Mouse (Mus musculus) layer of hippocampus, postnatal 36 days (tissue): Measurements from ENCODE around the gene Ctr9. TPM values are rescaled to one million over a fixed set of nuclear protein-coding genes. Genes with fewer than 3 reads are reported as not detected.

Source experiments
- DNase-seq, 2 experiments: peaks; one replicate each; pipeline ENCODE4 v3.0.0; 2022
- total RNA-seq, 2 experiments: library from RNA; stranded (reverse); gene quantifications; 2 replicates each; pipeline ENCODE4 v1.2.3; 2021

The Ctr9 gene
- total RNA-seq, 2 experiments from 2014 or later, result 50.0 to 56.7 TPM

DNA sequence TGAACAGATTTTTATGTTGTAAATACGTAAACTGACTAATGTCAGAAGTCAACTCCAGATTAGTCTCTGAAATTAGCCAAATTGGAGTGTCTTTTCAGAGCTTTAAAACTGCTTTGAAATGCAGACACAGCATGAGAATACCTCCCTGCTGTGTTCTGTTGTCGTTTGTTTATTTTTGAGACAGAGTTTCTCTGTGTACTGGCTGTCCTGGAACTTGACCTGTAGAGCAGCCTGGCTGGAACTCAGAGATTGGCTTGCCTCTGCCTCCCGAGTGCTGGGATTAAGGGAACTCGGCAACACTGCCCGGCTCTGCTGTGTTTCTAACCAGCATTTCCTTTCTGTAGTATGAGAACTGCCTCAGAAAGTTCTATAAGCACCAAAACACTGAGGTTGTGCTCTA is 20.2 kb downstream of the Ctr9 start:
- DNase-seq, result no peak

DNA sequence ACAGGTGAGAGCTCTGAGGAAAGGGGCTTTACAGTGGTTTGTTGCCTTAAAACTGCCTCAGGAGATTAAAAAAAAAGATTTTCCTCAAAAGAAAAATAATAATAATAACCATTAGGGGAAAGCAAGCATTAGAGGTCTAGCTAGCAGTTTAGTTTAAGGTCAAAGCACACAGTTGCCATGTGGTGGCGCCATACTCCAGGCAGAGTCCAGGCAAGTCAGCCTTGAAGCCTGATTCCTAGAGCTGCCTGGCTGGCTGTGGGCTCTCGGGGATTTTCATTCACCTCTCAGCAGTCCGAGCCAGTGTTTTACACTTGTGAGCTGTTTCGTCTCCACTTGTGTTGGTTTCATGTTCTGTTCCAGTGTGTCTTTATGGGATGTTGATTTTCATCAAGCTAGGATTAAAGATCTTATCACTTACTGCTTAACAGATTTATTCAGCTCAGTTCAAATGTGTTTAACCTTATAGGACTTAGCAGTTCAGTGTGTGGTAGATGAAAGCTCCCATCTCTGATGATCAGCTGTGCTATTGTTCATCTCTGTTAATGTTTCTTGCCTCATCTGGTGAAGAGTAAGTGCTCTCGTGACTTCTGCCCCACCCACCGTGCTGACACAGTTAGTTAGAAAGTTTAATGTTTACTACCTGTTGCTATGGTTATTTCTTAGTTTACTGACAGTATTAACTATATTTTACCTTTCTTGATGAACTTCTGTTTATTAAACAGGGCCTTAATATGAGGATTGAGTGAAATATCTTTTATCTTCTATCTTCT is 21.1 kb downstream of the Ctr9 start:
- DNase-seq, result peak; percentile 37 to 40

DNA sequence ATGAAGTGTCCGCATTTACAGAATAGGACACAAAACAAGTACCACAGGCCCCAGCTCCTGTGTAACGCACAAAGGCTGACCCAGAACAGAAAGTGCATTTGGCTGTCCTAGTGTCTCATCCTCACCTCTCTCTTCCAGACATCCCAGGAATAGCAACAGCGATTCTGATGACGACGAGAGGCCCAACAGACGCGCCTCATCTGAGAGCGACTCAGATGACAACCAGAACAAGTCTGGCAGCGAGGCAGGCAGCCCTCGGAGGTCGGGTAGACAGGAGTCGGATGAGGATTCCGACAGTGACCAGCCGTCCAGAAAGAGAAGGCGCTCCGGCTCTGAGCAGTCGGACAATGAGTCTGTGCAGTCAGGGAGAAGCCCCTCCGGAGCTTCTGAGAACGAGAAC is 26.5 kb downstream of the Ctr9 start:
- DNase-seq, result no peak

DNA sequence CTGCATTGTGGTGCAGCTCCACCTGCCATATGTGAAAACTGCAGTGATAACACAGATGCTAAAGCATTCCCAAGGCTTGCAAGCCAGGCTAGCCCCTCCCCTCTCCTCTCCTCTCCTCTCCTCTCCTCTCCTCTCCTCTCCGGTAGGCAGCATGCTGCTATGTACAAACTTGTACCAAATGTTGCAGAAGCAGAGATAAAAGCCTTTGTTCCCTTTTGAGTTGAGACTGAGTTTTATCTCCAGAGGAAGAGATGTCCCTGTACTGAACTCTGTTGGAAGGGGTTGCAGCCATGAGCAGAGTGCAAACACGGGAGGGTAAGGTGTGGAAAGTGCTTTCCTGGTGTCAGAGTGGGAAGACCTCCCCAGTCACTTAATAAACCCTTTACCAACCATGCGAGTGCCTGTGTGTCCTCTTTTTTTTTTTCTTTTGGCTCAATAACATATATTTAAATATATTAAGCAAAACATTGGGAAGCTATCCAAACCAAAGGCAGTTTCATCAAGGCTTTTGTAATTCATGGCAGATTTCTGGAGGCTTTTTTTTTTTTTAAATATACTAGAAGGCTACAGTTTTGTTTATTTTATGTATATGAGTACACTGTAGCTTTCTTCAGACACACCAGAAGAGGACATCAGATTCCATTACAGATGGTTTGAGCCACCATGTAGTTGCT is 27.4 kb downstream of the Ctr9 start:
- DNase-seq, result no peak

GRCm38 (mm10) chr7:111059527-111059926 is 30.8 kb downstream of the Ctr9 start:
- DNase-seq, result no peak

DNA sequence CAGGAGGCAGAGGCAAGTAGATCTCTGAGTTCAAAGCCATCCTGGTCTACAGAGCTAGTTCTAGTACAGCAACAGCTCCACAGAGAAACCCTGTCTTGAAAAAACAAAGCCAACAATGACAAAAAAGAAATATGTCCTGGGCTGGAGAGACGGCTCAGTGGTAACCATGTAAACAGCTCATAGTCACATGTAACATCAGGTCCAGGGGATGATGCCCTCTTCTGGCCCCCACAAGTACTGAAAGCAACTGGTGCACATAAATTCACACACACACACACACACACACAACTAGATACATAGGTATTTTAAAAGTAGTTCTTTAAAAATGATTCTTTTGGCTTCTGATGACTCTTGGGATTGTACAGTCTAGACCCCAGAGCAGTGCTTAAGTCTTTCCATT is 34.2 kb downstream of the Ctr9 start:
- no peak for DNase-seq

- DNase-seq, result no peak
Measured at GRCm38 (mm10) chr7:111068181-111068580, 39.4 kb downstream of the Ctr9 start.

DNA sequence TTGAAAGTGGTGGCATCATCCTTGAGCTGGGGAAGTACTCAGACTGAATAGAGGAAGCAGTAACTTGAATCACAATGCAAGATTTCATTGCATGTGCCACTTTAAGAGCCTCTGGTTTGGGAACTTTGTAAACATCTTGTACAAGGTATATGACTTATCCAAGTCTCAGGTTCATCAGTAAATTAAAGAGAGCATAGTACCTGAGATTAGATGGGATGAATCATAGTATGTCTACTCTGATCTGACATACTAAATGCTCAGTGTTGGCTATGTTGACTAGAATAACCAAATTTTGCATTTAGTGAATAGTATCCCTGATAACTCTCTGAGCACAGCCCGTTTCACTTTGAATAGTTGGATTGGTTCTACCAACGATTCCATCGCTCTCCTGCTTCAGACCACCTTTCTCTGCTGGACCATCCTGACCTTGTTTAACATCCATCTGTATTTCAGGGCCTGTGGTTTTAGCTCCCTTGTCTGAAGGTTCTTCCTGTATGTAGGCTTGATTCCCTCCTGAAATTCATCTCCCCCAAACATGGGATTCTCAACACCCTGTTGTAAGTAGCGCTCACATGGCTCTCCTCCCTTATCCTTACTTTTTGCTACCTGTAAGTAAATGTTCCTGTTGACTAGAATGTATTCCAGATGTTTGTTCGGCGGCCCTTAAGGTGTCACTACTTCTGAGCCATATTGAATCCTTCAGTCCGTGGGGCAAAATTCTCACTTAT is 40.9 kb downstream of the Ctr9 start:
- no peak for DNase-seq

DNA sequence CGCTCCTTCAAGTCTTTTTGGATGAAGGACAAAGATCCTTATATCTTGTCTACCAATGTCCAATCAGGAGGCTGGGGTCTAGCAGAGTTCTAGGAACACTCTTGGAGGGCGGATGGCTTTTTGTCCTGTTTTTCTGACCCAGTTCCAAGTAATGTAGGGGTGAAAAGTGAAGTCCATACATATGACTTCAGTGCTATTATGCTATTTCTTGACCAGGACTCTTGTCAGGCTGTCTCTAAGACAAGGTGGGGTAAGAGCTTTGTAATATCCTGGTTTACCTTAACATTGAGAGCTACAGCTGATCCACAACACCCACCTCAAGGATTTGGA is 41.4 kb downstream of the Ctr9 start:
- no peak for DNase-seq

DNA sequence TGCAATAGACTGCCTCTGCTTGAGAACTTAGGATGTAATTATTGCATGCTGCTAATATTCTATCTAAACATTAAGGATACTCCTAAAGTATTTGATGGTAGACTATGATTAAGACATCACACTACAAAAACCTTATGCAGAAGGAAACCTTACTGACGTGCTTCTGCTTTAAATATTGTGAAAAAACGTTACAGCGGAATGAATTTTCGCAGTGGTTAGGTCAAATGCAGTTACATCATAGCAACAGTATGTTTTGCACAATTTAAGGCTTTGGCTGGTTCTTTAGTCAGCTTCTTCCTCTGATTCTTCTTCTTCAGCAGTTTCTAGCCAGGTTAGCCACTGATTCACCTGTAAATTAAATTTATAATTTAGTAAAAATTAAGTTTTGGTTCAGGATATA is 43.7 kb downstream of the Ctr9 start:
- no peak for DNase-seq

DNA sequence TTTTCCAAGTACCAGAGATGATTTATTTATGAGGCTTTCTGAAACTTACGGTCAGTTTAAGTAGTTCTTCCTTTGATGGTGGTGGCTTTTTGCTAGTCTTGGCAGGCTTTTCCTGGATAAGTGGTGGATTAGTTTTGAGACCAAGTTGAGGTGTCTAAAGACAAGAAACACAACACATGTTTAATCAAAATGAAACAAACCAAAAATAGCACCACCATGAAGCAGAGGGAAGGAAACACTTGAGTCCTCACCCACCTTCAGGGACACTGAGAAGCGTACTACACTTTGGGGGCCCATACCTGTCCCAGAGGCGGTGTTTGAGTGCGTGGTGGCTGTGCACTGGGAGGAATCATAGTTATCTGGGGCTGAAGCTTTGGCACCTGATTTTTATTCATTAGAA is 46.5 kb downstream of the Ctr9 start:
- DNase-seq, result no peak

DNA sequence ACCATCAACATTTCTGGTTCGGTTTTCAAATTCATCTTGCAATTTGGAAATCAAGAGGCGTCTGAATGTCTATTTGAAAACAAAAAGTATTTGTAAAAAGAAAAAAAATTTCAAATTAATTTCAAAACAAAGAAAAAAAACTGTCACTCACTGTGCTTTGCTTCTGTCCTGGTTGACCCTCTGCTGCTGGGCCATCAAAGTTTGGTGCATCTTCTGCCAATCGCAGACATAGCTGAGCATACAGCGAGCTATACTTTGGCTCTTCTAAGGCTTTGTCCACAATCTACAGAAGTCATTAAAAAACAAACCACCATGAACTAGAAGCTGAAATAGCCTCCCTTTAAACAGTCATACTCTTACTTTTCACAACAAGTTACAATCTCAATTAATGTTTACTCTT is 49.5 kb downstream of the Ctr9 start:
- DNase-seq, result no peak

GRCm38 (mm10) chr7:111080026-111080425 is 51.3 kb downstream of the Ctr9 start:
- DNase-seq, result no peak

DNA sequence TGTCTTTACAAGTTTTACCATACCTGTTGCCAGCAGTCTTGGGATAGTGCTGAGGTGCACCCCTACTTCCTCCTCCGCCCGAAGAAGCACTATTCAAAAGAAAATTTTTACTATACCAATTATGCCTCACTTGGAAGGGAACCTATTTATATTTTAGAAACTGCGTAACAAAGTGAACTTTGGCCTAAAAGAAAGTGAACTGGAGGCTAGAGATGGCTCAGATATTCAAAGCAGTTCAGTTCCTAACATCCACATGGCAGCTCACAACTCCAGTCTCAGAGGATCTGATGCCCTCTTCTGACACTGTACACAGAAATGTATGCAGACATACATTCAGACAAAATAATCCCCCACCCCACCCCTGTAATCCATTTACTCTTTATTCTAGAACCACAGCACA is 52.1 kb downstream of the Ctr9 start:
- no peak for DNase-seq

DNA sequence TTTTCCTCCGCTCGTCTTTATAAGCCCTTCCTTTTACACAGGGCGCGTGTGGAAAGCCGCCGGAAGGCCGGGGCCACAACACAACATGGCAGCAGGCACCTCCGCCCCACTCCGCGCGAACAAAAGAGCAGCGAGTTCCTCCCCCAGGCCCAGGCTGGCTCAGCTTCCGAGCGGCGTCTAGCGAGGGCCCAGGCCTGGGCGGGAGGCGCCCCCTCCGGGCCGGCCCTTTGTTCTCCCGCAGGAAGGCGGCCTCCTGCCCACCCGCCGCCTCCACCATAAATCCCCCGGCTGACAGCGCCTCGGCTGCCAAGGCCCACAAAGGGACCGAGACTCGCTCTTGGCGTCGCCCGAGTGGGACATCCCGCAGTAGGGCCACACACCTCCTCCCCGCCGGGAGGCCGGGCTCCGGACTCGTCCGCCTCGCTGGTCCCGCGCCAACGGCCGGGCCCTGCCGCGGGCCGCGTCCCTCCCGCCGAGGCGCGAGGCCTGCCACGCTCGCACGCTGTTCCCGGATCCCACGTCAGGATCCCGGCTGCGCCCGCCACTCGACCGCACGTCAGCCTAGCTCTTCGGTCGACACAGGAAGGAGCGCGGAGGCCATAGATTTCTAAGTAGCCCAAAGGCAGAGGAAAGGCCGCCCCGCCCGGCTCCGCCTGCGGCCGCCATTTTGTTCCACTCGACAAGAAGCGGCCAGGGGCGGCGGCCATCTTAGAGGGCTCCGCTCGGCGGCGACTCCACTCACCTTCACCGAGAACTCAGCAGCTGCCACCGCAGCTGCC is 53.5 kb downstream of the Ctr9 start:
- DNase-seq, result peak; percentile 83 to 86

GRCm38 (mm10) chr7:111082822-111083732 is 54.3 kb downstream of the Ctr9 start, which contains the start of gene Eif4g2:
TSS of gene Eif4g2 (minus strand) at chr7:111083030.
- peak; percentile 99 for DNase-seq

DNA sequence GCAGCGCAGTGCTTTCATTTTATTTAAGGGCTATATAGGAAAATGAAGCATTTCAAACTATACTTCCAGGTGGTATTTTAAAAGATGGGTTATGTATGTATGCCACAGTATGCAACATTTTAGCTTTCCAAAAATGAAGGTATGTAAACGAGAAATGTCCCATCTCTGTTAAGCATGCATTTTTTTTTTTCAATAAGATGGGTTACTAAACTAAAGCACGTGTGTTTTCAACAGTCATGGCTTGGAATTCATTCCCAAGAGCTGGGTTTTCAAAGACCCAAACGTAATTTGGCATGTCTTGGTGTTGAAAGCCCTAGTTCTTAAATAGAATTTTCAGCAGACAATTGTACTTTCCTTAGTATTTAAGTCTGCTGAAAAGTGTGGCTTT is 55.0 kb downstream of the Ctr9 start:
- DNase-seq, result no peak

DNA sequence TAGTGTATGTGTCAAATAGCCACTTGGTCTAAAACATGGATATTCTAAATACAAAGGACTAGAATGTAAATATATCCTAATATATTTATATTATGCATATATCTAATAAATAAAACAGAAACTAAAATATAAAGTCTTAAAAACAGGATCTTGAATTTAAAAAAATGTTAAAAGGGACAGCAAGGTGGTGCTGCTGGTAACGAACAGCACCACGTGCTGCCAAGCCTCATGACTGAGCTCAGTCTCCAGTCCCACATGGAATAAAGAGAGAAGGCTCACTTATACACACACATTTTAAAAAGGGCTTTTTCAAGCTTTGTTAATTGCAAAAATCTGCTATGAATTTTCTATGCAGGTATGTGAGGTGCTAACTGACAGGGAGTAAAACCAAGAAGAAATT is 55.7 kb downstream of the Ctr9 start:
- no peak for DNase-seq

DNA sequence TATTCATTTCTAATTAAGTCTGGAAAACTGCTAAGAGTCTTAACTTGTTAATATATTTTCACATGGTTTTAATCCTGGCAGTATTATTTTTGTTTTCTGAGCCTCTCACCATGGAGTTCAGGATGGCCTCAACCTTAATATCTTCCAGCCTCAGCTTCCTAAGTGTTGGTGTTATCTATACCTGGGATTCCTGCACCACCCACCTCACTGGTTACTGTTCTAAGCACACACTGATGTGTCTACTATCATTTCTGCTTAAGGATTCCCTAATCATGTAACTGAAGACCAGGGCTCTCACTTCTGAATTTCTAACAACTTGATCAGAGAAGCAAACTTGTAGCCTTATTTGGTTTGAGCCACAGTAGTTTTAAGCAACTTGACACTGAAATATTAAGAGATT is 56.4 kb downstream of the Ctr9 start:
- DNase-seq, result no peak

GRCm38 (mm10) chr7:111095169-111095568 is 66.4 kb downstream of the Ctr9 start:
- no peak for DNase-seq

DNA sequence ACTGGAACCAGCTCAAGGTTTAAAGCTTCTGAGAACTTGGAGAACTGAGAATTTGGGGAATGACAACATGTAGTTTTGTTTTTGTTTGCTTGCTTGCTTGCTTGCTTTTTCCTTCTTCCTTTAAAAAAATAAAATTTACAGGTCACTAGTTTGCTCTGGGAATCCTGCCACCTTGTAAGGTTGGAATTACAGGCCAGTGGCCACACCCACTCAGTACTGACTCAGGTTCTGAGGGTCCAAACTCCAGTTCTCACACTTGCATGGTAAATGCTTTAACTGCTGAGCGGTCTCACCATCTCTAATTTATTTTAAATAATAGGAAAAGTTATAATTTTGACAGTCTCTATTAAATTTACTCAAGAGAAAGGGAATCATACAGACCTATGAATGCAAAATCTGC is 69.4 kb downstream of the Ctr9 start:
- no peak for DNase-seq
